ENCODE assay signal across 12 mouse cellular contexts in genomic region chr2:165166664-165167435, GRCm38 (mm10).
DNase-seq lines count a peak whose midpoint lies in the region; ATAC-seq and TF ChIP-seq lines count a peak whose summit lies in the region.
"Had no signal": no experiment of that assay in that cellular context is flagged by ENCODE, and none has a peak within 500 bp of the region (broad histone marks: within the 10 kb centered on the region; RNA-seq: fewer than 3 reads in every experiment).

No protein-coding gene starts in this region.

- intact Hi-C loops in left cerebral cortex, postnatal 36 days (cut with DNase I) = loop anchor here (5.0 kb wide), 1 partner anchor 65 kb away; the partner anchor contains the start of gene Cdh22
- intact Hi-C loops in heart, adult 2 months (cut with DNase I) = no loop called here

- H3K27ac ChIP-seq in hindbrain, embryonic 12.5 days = no peak overlapping the region
- no peak overlapping the region for H3K27ac ChIP-seq in hindbrain, embryonic 16.5 days (ENCODE audit: low read depth, low read length)
- H3K27ac ChIP-seq in heart, adult 2 months = no peak overlapping the region
- H3K27ac ChIP-seq: liver, embryonic 12.5 days had no signal

- no peaks in the 10 kb centered on the region for H3K79me2 ChIP-seq in heart, adult 2 months (replicated peaks; ENCODE audit: control insufficient read depth, insufficient read depth, low read length)

- H3K4me3 ChIP-seq in hindbrain, embryonic 12.5 days = no peak overlapping the region
- no peak overlapping the region for H3K4me3 ChIP-seq in hindbrain, embryonic 16.5 days (ENCODE audit: low read length)
- no peak overlapping the region for H3K4me3 ChIP-seq in heart, adult 2 months
- H3K4me3 ChIP-seq: liver, embryonic 12.5 days had no signal

- no peak for TF ChIP-seq POLR2A in heart, adult 2 months (IDR thresholded peaks at IDR 0.05; ENCODE audit: insufficient read depth, low read depth, low read length)

- H3K4me2 ChIP-seq in hindbrain, embryonic 12.5 days (replicated peaks) = no peak overlapping the region
- no peak overlapping the region for H3K4me2 ChIP-seq in hindbrain, embryonic 16.5 days (ENCODE audit: low read length)
- H3K4me2 ChIP-seq: liver, embryonic 12.5 days had no signal

- no peak for TF ChIP-seq CTCF in heart, adult 2 months (IDR thresholded peaks at IDR 0.05)

- H3K27me3 ChIP-seq in hindbrain, embryonic 12.5 days = peaks cover 34% of the 10 kb centered on the region
- H3K27me3 ChIP-seq in hindbrain, embryonic 16.5 days (replicated peaks; ENCODE audit: control insufficient read depth, insufficient read depth, low read length) = peaks cover 3% of the 10 kb centered on the region
- no peaks in the 10 kb centered on the region for H3K27me3 ChIP-seq in heart, adult 2 months (ENCODE audit: control insufficient read depth, insufficient read depth, low read length)

- peaks cover 43% of the 10 kb centered on the region for H3K4me1 ChIP-seq in hindbrain, embryonic 12.5 days
- H3K4me1 ChIP-seq in hindbrain, embryonic 16.5 days (ENCODE audit: control insufficient read depth, insufficient read depth, low read depth, low read length) = peaks cover 8% of the 10 kb centered on the region; the same call in 1 of the 2 replicates
- no peaks in the 10 kb centered on the region for H3K4me1 ChIP-seq in heart, adult 2 months (ENCODE audit: control insufficient read depth, insufficient read depth, low read length)
- H3K4me1 ChIP-seq: liver, embryonic 12.5 days had no signal

- TF ChIP-seq EP300 in heart, adult 2 months (IDR thresholded peaks at IDR 0.05; ENCODE audit: insufficient read depth, low read depth, low read length) = no peak

- H3K9ac ChIP-seq in hindbrain, embryonic 12.5 days = no peak overlapping the region
- H3K9ac ChIP-seq in hindbrain, embryonic 16.5 days (ENCODE audit: low read depth, low read length) = no peak overlapping the region
- H3K9ac ChIP-seq in heart, adult 2 months (ENCODE audit: low read depth, low read length) = no peak overlapping the region
- H3K9ac ChIP-seq: liver, embryonic 12.5 days had no signal

- 13% methylated on average over 16 of the region's 18 CpGs for WGBS in hindbrain, embryonic 12.5 days
- WGBS in hindbrain, embryonic 16.5 days = 20% methylated on average over 15 of the region's 18 CpGs
- WGBS in heart, adult 2 months = 12% methylated on average over 18 of the region's 18 CpGs

- H3K9me3 ChIP-seq in hindbrain, embryonic 12.5 days (replicated peaks) = no peaks in the 10 kb centered on the region
- H3K9me3 ChIP-seq in hindbrain, embryonic 16.5 days (ENCODE audit: control insufficient read depth, low read length) = no peaks in the 10 kb centered on the region
- H3K9me3 ChIP-seq: liver, embryonic 12.5 days had no signal

- ATAC-seq in hindbrain, embryonic 12.5 days (ENCODE audit: low FRiP score) = peak; percentile 63
- ATAC-seq in hindbrain, embryonic 16.5 days = no peak
- ATAC-seq: liver, embryonic 12.5 days had no signal

- DNase-seq in ES-CJ7 (ENCODE audit: low read depth, low spot score) = peak; percentile 28
- peak; percentile 19 for DNase-seq in embryo, embryonic 10.5 days (ENCODE audit: low spot score)
- DNase-seq in left cerebral cortex, postnatal 36 days (ENCODE audit: low spot score in 2 of 2) = peak; percentile 65 to 71
- DNase-seq in heart, adult 2 months = no peak
- DNase-seq in kidney, adult 8-10 months = no peak
- no peak for DNase-seq in urinary bladder, postnatal 10 days (ENCODE audit: low spot score)
- DNase-seq: cerebellum, adult 2 months; kidney, adult 11 months had no signal

- H3K36me3 ChIP-seq in hindbrain, embryonic 12.5 days = no peaks in the 10 kb centered on the region
- H3K36me3 ChIP-seq in hindbrain, embryonic 16.5 days (ENCODE audit: control insufficient read depth, insufficient read depth, low read length) = no peaks in the 10 kb centered on the region; the same call in 1 of the 2 replicates
- no peaks in the 10 kb centered on the region for H3K36me3 ChIP-seq in heart, adult 2 months (ENCODE audit: control insufficient read depth, insufficient read depth, low read length)
- H3K36me3 ChIP-seq: G1E; liver, embryonic 12.5 days had no signal

Comparison
In these comparisons a context has a peak if more than half of its experiments do, and no peak if none do; other contexts are left out.
1. DNase-seq: peak in ES-CJ7 (single experiment), embryo, embryonic 10.5 days (single experiment) and left cerebral cortex, postnatal 36 days (2 of 2); none in heart, adult 2 months (0 of 2), kidney, adult 8-10 months (0 of 2) and urinary bladder, postnatal 10 days (single experiment).